Mouse (Mus musculus): Measurements from ENCODE around the gene Clec2d.
A peak's percentile ranks its signal among the peaks of the same experiment; 100 is the strongest.

The Clec2d gene

DNA sequence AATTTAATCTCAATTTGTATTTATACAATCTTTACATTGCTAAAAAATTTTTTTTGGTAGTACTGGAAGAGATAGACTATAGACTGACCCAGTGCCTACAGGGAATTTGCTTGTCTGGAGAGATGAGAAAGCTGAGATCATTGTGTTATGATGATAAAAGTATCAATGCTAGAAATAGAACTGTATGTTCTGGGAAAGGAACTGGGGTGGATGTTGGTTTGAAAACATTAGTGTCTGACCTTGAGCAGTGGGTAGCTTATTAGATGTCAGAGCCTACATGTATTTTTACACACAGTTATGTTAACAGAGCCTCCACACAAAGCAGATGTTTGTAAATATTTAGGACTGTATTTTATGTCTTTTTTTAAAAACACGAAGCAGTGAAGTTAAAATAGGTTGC is 43.7 kb downstream of the Clec2d start:
- DNase-seq (ENCODE audit: low spot score), result no peak

DNA sequence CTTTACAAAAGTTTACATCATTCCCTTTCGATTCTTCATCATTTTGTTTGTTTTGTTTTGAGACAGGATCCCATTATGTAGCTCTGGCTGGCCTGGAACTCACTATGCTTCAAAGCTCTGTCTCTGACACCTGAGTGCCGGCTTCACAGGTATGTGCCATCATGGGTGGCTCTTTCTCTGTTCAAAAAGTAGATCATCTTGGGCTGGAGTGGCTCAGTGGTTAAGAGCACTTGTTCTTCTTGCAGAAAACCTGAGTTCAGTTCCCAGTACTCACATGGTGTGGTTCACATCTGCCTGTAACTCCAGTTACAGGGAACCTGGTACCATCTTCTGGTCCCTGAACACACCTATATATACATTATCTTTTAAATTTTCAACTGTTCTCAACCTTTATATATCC is 44.7 kb downstream of the Clec2d start:
- no peak for DNase-seq (ENCODE audit: low spot score)

DNA sequence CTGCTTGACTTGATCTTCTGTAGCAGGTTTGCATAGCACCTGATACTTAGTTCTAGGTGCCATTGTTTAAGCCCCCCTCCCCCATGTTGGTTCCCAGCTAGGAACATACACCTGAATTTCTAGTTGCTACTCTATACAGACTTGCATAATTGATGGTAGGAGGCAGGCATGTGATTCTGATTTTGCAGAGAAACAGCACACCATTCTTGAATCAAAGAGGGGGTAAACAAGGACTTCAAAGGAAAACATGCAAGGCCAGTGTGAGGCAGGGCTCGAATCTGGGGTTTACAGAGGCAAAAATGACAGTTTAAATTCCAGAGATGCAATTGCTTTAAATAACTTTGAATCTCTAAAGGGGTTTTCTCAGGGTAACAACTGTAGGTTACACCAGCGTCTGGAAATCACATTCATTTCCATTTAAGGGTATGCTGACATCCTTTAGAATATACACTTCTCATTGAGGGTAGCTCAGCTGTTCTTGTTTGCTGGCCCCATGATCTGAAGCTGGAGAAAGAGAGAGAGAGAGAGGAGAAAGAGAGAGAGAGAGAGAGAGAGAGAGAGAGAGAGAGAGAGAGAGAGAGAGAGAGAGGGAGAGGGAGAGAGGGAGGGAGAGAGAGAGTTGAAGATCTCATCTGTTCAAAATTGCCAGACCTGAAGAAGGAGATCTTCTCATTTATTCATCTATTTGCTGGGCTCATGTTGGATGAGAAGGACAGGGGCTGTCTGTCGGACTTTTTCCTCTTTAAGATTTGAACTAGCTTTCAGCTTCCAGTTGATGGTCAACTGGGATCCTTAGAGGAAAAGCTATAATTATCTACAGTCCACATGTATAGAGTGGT is 48.7 kb downstream of the Clec2d start:
- no peak for DNase-seq (ENCODE audit: low spot score)

DNA sequence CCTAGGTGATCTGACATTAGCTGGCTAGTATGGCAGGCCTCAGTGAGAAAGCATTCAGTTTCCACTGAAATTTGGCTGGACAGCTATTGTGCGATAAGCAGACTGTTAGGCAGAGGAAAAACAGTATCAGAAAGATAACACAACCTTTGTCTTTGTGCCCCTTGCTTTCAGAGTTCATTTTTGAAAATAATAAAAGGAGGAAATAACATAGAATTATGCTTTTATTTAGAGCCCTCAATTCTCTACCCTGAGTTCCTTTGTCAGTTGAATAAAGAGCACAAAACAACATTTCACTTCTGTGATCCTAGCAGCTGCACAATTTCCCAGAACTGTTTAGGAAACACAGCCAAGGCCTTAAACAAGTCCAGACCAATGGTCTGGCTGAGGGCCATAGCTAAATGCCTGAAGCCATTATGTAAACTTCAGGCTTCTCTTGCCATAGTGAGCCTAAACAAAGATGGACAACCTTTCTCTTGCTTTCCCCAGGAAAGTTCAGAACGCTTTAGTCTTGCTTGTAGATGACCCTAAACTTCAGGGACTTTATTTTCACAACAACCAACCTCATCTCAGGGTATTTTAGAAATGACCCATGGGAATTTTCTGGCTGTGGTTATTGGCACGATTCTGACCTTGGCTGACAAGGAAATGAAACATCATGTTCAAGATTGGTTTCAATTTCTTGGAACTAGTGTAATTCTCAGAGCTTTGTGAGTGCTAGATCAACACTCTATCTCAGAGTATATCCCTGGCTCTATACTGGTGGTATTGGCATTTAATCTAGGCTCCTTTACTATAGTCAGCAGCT is 49.6 kb downstream of the Clec2d start:
- DNase-seq (ENCODE audit: low spot score), result peak; percentile 43

DNA sequence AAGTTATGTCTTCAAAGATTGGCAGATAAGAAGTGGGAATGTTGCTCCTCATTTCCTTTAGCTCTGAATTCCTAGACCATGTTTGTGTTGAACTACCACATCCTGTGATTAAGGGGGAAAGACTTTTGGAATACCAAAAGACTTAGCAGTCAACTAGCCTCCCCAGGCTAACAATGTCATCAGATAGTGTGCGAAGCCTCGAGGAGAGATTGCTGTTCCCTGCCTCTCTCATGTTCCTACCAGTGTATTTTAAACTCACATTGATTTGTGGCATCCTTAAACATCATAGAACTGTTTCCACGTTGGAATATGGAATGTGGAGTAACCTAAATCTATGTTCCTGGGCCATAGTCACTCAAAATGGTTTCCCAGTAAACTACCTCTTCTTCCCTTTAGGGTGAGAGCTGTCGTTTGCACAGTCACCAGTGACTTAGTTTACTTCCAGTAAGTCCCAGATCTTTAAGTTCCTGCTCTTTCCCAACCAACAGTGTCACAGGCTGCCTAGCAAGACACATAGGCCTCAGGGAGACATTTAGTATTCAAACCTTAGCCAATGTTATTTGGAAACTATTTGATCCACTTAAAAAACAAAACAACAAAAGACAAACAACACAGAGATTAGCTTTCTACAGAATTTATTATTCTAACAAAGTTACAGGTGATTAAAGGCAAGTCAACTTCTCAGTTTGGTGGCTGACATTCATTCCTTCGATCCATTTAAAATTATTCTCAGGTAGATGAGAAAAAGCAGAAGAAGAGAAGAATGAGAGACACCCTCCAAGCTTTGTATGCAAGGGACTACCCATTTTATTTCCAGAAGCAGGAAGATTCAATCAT is 51.8 kb downstream of the Clec2d start:
- no peak for DNase-seq (ENCODE audit: low spot score)

DNA sequence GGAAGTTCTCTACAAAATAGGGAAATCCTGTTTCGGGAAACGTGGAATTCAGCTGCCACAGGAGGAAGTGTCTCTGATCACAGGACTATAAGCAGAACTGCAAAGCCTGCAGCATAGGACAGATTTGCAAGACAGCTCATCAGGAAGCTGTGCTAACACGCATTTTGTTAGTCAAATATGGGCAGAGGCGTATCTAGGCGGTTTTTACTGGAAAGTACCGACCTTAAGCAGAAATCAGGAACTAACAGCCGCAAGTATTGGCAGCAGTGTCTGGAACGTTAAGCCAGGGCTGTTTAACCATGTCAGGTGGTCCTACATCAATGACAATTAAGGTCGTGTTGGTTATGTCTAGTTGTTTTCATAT is 52.4 kb downstream of the Clec2d start:
- DNase-seq (ENCODE audit: low spot score), result no peak

DNA sequence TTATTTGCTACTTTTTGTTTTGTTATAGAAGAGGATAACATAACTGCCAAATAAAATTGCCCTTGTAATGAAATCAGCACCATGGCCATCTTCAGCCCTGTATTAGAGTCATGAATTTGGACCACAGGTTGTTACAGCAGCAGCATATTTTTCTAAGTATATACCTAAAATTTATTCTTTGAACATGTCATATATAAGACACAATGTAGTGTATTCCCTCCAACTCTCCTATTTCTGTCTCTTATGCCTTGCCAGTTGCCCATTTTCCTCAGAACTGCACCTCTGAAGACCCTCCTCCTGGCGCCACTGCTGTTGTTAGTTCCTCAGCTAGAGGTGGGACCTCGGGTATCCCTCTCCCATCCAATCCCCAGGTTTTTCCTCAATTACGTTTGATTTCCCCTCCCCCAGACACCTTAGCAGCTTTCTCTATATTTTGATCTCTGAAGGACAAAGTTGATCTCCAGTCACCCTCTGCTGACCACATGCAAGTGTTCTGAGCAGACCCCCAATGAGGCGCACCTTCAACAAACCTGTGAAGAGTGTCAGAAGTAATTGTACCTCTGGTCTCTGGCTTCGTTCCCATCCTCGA is 53.0 kb downstream of the Clec2d start:
- DNase-seq (ENCODE audit: low spot score), result no peak

DNA sequence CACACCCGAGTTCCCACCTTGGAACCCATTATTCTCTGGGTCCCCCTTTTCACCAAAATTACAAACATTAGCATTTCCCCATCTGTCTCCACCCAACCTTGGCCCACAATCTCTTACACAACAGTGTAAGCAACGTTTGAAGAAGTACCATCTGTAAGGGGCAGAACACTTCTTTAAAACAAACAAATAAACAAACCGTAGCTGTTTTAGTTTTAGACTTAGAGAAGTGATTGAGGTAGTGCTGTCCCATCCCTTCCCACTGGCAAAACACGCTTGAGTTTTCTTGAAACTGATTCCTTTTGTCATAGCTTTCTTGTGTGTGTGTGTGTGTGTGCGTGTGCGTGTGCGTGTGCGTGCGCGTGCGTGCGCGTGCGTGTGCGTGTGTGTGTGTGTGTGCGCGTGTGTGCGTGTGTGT is 53.5 kb downstream of the Clec2d start:
- no peak for DNase-seq (ENCODE audit: low spot score)

DNA sequence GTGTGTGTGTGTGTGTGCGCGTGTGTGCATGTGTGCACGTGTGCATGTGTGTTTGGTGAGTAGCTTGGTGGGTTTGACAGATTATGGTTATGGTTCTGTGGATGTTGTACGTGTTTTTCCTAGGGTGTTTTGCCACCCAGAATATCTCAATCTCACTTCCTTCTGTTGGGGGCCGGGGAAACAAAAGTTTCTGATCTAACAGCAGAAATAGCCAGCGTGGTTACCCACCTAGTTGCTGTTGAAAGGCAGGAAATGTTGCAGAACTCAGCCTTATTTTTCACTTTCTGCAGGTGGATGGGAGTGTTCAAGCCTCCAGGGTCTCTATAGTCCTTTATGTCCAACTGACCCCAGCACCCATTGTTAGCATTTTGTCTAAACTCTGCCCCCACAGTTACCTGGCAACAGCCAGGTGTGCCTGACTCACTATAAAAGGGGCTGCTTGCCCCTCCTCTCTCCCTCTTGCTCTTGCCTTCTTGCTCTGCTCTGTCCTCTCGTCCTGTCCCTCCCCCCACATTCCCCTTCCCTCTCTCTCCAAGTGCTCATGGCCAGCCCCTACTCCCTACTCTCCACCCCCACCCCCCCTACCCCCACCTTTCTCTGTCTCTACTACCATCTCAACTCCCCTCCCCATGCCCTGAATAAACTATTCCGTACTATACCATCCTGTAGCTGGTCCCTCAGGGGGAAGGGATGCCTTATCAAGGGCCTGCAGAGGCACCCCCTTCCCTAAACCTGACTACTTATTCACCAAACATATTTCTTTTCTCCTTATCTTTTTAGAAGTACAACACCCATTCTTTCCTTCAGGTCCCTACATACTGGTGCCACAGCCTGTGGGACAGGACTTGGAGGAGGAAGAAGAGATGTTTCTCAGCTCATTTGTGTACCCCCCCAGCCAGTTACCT is 54.3 kb downstream of the Clec2d start:
- DNase-seq (ENCODE audit: low spot score), result no peak

DNA sequence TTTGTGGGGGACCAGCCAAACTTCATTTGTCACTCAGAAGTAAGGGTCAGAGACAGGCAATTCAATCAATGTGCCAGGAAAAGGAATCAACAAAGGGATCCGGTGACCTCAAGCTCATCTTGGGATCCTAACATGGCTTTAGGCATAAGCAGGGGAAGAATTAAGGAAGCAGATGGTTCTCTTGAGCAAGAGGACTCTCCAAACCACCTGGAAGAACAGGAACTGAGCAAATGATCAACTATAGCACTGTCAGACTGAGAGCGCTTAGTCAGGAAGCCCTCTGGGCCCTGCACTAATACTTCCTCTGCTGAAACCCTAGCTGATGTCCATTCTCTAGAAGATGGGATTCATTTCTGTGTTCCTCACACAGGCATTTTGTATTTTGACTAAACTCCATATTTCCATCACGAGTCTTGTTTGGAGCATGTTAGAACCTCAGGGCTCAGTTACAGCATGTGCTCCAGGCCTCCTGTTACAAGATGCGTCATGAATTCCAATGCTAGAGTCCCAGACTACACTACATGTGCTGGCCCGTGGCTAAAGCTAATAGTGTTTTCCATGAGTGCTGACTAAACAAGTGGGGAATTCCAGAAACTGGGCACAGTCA is 55.5 kb downstream of the Clec2d start:
- no peak for DNase-seq (ENCODE audit: low spot score)

Data from ovary, postnatal 36 days (tissue).